Mouse (Mus musculus) thymus, adult 2 months (tissue): ENCODE results near the gene Fbf1.

ENCODE experiments used
- CTCF ChIP-seq: fragments of 200-500 bp; IDR thresholded peaks from 2 replicates; pipeline ENCODE4 v1.5.1; 2012; ENCODE audit warnings: mild to moderate bottlenecking, control low read depth, low read length, moderate library complexity, borderline replicate concordance; ENCODE audit not compliant: control insufficient read depth, poor library complexity, insufficient read depth; ENCODE audit errors: extremely low read depth
- POLR2A ChIP-seq: fragments of 200-500 bp; IDR thresholded peaks from 2 replicates; pipeline ENCODE4 v1.6.1; 2012; ENCODE audit warnings: mild to moderate bottlenecking, low read length, control low read depth, moderate library complexity; ENCODE audit not compliant: control insufficient read depth, poor library complexity, insufficient read depth; ENCODE audit errors: extremely low read depth

GRCm38 (mm10) chr11:116210696-116211095 lies 42.7 kb upstream of the Fbf1 start:
- TF ChIP-seq CTCF (no peak), POLR2A (no peak)
